Mouse (Mus musculus) neural tube, postnatal 0 days (tissue): ENCODE measurements around the gene Cdkn1b. TPM values are rescaled to one million over a fixed set of nuclear protein-coding genes. Genes with fewer than 3 reads are reported as not detected.

Source experiments
- polyA plus RNA-seq: library from polyadenylated mRNA; unstranded; fragments of >200 nt; fragmentation: Nextera tagmentation; extraction: Ambion mirVana; gene quantifications from 2 replicates; pipeline ENCODE4 v1.2.1, GENCODE M21; 2015

Cdkn1b gene
- 17.2 and 18.0 TPM in 2 replicates for polyA plus RNA-seq

DNA sequence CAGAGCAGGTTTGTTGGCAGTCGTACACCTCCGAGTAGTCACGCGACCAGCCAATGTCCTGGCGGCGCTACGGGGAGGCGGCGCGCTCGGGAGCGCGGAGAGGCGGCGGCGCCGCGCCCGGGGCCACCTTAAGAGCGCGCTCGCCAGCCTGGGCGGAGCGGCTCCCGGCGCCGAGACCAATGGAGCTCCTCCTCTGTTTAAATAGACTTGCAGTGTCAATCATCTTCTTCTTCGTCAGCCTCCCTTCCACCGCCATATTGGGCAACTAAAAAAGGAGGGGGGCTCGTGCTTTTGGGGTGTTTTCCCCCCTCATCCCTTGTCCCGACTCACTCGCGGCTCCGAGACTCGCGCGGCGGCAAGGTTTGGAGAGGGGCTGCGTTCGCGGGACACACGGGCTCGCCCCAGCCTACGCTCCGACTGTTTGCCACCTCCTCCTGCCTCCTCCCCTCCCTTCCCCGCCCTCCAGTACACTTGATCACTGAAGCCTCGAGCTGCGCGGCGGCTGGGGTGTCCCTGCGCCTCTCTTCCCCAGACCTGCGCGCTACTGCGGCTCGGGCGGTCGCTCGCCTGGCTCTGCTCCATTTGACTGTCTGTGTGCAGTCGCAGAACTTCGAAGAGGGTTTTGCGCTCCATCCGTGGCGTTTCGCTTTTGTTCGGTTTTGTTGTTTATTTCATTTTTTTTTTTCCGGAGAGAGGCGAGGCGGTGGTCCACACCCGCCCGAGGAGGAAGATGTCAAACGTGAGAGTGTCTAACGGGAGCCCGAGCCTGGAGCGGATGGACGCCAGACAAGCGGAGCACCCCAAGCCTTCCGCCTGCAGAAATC lies at the start of gene Cdkn1b:
Gene Cdkn1b (plus strand): TSS at position 212 of the 824 bp plus-strand sequence.

DNA sequence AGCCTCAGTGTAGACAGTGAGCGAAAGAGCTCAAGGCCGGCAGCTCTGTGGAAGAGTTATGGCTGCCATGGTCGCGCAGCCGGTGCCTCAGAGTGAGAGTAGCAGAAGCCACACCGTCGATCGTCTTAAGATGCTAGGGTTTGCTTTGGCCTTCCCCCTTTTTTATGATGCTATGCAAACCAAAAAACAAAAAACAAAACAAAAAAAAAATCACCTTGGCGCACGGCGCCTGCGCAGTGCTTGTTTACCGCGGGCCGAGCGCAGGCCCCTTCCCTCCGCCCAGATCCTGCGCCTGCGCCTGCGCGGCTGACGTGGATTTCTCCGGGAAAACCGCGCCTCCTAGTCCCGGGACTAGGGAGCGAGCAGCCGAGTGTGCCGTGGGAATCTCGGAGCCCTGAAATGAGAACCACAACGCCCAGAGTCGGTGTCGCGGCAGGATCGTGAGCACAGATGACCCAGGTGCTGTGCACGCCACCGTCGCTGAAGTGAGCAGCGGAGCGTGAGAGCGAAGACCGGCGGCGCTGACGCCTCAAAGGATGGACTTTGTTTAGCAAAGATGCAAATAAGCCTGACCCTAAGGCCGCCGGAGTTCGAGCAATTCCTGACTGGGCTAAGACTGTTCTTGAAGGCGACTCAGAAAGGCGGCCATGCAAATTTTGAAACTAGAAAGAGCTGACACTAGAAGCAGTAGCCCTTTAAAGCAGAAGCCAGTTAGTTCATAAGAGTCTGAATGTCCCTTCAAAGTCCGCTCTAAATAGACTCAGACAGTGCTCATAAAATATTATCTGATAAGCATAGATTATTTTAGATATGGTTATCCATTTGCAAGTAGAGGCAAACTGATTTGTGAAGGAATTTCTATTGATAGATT lies 21.9 kb upstream of the Cdkn1b start, which contains the start of gene Gpr19:
Gene Gpr19 (minus strand): TSS at position 484 of the 871 bp plus-strand sequence.

Other genes with a start within 250 kb of the Cdkn1b start
- gene Dusp16, start 127.8 kb upstream of the Cdkn1b start, polyA plus RNA-seq: 3.4 and 3.7 TPM in 2 replicates
- 5.0 and 5.1 TPM in 2 replicates for gene Crebl2, start 90.2 kb upstream of the Cdkn1b start, polyA plus RNA-seq
- gene Gpr19, start 21.8 kb upstream of the Cdkn1b start, polyA plus RNA-seq: 34.1 and 34.6 TPM in 2 replicates
- gene Apold1, start 61.3 kb downstream of the Cdkn1b start, polyA plus RNA-seq: 3.2 and 3.7 TPM in 2 replicates
- 58.0 and 59.4 TPM in 2 replicates for gene Ddx47, start 91.2 kb downstream of the Cdkn1b start, polyA plus RNA-seq
- gene Gprc5a, start 145.2 kb downstream of the Cdkn1b start, polyA plus RNA-seq: 0.37 and 0.74 TPM in 2 replicates
- gene Gprc5d, start 197.9 kb downstream of the Cdkn1b start, polyA plus RNA-seq: not detected in 2 replicates